Mouse (Mus musculus) bone marrow, adult 2 months (tissue): Measurements from ENCODE around the gene Optc.

Source experiments
- CTCF ChIP-seq: fragments of 200-500 bp; IDR thresholded peaks from 2 replicates; pipeline ENCODE4 v1.5.1; 2011; ENCODE audit warnings: low read length, control low read depth; ENCODE audit not compliant: control insufficient read depth, insufficient read depth
- POLR2A ChIP-seq: fragments of 200-500 bp; IDR thresholded peaks from 2 replicates; pipeline ENCODE4 v1.6.1; 2011; ENCODE audit warnings: low read depth, mild to moderate bottlenecking, control low read depth, low read length, borderline replicate concordance; ENCODE audit not compliant: control insufficient read depth

GRCm38 (mm10) chr1:133954009-133954408 is 46.2 kb upstream of the Optc start:
- no peak for TF ChIP-seq CTCF
- no peak for TF ChIP-seq POLR2A
